Mouse (Mus musculus) lung, postnatal 25 days (tissue): ENCODE measurements at regions not wholly inside any gene's neighbourhood (a gene's known extent, or its start where the extent isn't known, plus 50 kb on each side); places are given as distances from the start of the nearest gene placed in this dataset.

Experiments
- DNase-seq: peaks from one replicate; pipeline ENCODE4 v3.0.0; 2022; ENCODE audit warnings: low spot score

- DNase-seq: no peak
These were observed 873.2 kb downstream of the Slc22a22 start for GRCm38 (mm10) chr15:56604266-56604665.

DNA sequence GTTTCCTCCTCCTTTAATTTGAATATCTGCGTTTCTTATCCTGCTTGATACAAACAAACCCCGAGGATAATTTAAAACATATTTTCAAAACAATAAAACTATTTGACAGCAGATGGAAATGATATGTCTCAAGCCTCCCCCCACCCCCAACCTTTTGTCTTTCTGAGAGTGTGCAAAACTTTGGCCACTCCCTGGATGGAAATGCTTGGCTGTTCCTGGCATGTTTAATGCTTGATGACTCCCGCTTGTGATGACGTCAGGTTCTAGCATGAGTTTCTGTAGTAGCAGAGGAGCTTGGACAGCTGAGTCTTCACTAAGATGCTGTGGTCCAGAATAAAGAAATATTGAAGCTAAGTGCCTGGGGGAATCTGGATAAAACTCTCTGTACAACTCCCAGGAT lies 884.8 kb downstream of the Slc22a22 start:
- DNase-seq: no peak

GRCm38 (mm10) chr15:56580745-56581515 lies 896.5 kb downstream of the Slc22a22 start:
- no peak for DNase-seq

DNA sequence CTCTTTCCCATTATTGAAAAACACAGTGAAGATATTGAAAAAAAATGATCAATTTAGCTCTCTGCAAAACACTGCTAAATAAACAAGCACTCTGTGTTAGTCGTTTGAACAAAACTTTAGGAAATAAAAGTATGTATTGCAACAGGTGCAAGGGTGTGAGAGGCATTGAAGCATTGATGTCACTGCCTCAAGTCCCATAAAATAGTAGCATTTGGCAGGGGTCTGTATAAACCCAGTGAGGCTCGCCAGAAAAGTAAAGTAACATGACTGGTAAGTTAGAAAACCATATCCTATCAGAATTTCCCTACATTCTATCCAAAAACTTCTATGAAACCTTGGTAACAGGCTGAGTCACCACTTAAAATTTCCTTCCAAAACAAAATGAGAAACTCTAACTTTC lies 914.2 kb downstream of the Slc22a22 start:
- no peak for DNase-seq

DNA sequence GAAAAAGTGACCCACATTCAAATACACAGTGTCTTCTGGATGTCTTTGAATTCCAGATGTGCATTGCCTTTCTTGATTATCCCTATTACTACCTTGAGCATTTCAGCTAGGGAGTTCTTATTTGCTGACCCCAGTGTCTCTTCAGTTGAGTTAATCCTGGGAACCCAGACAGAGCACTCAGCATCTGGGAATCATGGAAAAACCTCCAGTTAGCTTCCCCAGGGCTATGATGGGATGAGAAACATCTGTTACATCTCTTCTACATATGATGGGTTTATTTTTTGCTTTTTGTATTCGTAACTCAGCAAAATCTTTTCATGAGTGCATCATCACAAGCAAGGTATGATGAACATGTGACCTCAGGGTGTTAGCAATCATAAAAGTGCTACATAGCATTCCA lies 914.6 kb downstream of the Slc22a22 start:
- DNase-seq: no peak

- DNase-seq: no peak
These were observed 915.3 kb downstream of the Slc22a22 start for GRCm38 (mm10) chr15:56562143-56562542.

GRCm38 (mm10) chr15:56554386-56554785 lies 923.0 kb downstream of the Slc22a22 start:
- DNase-seq: peak; percentile 19

DNA sequence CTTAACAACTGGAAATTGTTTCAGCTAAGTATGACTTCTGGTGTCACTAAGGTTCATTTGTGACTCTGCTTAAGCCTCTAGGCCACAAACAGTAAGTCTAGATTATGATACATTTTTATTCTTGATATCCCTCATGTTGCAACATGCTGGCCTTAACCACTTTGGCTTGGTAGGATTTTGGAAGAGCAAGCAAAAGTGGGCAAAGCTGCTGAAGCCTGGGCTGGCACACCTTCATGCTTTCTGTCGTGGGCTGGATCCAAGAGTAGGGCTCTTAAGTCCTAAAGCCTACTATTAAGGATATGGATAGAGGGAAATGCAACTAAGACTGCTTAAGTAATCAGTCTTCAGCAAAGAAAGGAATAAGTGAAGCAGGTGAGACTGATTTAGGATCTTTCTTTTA lies 923.6 kb downstream of the Slc22a22 start:
- no peak for DNase-seq

DNA sequence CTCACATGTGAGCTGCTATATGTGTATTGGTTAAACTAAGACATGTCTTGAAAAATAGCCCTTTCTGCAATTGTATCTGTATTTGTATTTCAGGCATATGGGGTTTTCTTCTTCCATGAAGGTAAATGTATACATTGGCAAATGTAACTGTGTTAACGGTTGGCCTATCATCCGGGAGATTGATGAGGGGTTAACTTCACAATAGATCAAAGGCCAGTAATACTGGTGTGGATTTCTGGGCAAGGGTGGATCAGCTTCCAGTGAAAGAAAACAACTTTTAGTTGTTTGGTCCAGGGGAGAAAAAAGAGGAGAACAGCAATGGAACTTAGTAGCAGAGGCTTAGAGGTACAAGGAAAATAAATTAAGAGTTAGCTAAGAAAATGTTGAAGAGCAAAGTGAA lies 945.9 kb downstream of the Slc22a22 start:
- no peak for DNase-seq

DNA sequence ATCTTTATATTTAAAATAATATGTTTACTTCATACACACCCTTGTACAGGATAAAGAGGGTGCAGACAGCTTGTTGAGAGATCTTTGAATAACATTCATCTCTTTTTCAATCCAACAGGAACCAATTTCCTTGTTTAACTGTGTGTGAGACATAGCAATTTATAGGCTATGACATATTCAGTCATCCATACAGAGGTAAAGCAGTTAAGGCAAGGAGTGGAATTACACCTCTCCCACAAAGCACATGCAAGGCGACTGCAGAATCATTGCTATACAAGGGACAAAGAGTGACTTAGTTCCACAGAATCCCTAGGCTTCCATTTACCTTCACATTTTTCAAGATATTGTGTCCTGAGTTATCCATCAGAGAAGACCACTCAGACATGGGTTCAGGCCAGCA lies 959.0 kb downstream of the Slc22a22 start:
- DNase-seq: no peak

DNA sequence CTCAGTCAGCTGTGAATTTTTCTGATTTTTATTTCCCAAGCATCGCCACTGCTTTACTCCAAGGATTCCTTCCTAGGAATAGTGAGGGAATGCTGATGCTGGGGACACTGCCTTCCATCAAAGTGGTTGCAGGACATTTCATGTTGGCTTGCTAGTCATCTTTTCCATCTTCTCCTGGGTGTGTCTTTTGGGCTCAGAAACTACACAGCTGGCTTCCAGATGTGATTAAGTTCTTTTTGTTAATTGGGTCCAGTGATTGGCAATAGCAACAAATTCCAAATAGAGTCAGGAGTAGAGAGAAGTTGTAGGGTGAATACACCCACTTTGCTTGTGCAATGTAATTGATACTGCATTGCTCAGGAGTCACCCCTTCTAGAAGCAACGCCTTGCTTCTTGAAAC lies 961.3 kb downstream of the Slc22a22 start:
- no peak for DNase-seq

- DNase-seq: no peak
These were observed 978.7 kb downstream of the Slc22a22 start for GRCm38 (mm10) chr15:56498774-56499173.

DNA sequence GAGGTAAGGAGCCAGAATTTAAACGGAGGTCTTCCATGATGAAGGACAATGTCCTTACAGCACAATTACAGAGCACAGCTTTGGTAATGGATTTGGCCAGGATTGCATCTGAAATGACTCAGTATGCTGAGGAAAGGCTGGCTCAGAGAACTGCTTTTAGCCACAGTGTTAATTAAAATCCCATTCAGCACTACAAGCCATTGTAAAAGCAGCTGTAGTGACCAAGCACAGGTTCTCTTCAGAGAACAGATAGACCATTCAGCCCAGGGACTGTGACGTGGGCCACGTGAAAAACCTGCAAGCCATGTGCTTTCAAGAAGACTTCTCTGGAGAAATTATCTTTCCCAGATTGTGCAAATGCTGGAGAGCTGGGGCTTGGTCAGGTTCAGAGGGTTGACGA lies 979.7 kb downstream of the Slc22a22 start:
- DNase-seq: no peak

- no peak for DNase-seq
These were observed 981.1 kb downstream of the Slc22a22 start for GRCm38 (mm10) chr15:56496355-56496754.

GRCm38 (mm10) chr15:56485931-56486330 lies 991.5 kb downstream of the Slc22a22 start:
- no peak for DNase-seq

GRCm38 (mm10) chr15:56484693-56485092 lies 992.7 kb downstream of the Slc22a22 start:
- DNase-seq: no peak

GRCm38 (mm10) chr15:56479682-56480081 lies 997.7 kb downstream of the Slc22a22 start:
- no peak for DNase-seq

GRCm38 (mm10) chr15:56479015-56479414 lies 998.4 kb downstream of the Slc22a22 start:
- no peak for DNase-seq

GRCm38 (mm10) chr15:56473679-56474078 lies 1003.7 kb downstream of the Slc22a22 start:
- DNase-seq: no peak

DNA sequence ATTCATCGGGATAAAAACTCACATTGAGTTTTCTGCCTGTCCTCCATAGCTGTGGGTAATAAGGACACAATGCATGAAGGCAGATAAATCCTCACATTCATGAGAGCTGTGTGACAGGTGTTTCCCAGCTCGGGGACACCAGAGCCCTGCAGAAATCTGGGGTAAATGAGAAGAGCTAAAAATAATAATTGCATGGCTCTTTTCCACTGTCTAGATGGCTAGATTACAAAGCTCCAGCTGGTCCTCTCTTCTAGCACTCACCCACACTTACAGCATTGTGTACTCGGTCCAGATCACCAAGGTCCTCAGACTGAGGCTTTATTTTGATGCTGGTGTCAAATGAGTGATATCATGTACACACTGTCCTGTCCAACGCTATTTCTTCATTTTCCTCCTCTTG lies 1025.5 kb downstream of the Slc22a22 start:
- DNase-seq: peak; percentile 38

- DNase-seq: no peak
These were observed 1029.3 kb downstream of the Slc22a22 start for GRCm38 (mm10) chr15:56448015-56448645.

DNA sequence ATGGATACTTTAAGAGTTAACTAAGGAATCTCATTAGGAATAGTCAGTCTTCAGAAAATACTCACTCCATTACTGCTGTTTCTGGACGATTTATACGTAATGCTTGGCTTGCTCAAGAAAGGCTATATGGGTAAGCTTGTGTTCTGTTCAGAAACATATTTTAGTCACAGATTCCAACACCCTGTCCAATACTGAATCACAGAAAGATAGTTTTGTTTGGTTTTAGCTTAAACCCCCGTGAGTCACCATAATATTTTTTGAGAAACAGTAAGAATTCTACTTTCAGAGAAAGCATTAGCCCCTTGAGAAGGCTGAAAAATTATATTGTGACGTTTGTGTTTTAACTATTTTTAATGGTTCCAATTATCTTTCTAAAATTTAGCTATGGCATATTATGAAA lies 1037.3 kb downstream of the Slc22a22 start:
- no peak for DNase-seq

- no peak for DNase-seq
These were observed 1039.1 kb downstream of the Slc22a22 start for GRCm38 (mm10) chr15:56438370-56438769.

DNA sequence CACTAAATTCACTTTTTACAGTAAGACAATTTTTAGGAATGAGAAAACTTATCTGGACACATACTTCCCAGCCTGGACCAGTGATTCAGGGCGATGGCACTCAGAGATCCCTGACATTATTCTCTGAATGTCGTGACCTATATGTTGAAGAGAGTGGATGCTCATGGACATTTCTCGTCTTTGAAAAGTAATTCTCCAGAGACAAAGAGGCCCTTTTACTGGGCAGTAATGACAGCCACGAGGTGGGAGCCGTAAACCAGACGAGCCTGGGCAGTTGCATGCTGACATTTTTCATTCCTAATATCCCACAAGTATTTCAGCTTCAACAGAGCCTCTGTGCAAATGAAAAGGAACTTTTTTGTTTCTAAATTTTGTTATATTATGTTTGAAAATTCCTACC lies 1041.3 kb downstream of the Slc22a22 start:
- no peak for DNase-seq
